Mouse (Mus musculus): ENCODE results near the gene B020031M17Rik. TPM values are rescaled to one million over a fixed set of nuclear protein-coding genes. Genes with fewer than 3 reads are reported as not detected.
"Not testable (repeated sequence)": the region's sequence is repeated elsewhere in the genome, so short reads cannot be mapped to it uniquely, and the experiment has no call there.

Gene B020031M17Rik
- under 1 TPM in 1 of 26 experiments, not detected in 25; 0.96 TPM for total RNA-seq (2018; cell fraction: chromatin; rRNA removed)
- not detected for total RNA-seq (2018; cell fraction: cytosol; rRNA removed)
- not detected for total RNA-seq (2018; cell fraction: nucleus; rRNA removed)
- not detected in 3 replicates for polyA plus RNA-seq (2018)

DNA sequence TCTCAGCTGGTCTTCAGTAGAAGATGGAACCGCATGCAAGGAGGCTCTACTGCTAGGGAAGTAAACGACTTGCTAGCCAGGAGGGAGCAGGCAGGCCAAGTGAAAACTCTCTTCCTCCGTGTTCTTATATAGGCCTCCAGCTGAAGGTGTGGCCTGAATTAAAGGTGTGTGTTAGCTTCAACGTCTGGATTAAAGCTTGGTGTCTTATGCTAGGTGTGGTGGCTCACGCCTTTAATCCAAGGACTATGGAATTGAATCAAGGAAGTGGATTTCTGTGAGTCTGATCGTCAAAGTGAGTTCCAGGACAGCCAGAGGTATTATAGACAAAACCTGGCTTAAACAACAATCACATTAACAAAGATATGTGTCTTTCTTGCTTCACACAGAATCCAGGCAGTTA is at the start of gene B020031M17Rik:
Gene B020031M17Rik, minus strand, starts transcription at position 101 of the 400 bp plus-strand sequence.
- H3K27ac ChIP-seq; H3K36me3 ChIP-seq (ENCODE audit: inconsistent target); H3K79me2 ChIP-seq (ENCODE audit: inconsistent target); H3K4me3 ChIP-seq (ENCODE audit: inconsistent target): not testable (repeated sequence)
- WGBS (ENCODE audit: missing documents): no CpG with 5 or more reads among the region's 6 CpGs

DNA sequence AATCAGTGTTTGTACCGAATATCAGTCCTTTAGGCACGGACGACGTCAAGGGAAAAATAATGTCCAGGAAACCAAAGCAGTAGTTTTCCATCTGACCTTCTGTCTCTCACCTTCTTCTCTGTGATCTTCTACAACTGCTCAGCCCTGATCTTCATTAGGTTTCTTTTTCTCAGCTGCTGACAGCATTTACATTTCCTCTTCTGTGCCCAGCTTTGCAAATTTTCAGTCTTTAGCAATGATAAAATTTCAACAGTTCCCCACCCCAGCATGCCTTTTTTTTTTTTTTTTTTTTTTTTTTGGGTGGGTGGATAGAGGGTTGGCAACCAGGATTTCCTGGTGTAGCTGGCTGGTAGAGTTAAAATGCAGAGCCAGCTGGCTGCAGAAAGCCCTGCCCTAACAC is 48.6 kb upstream of the B020031M17Rik start:
- no CpG with 5 or more reads among the region's 4 CpGs for WGBS (ENCODE audit: missing documents)

DNA sequence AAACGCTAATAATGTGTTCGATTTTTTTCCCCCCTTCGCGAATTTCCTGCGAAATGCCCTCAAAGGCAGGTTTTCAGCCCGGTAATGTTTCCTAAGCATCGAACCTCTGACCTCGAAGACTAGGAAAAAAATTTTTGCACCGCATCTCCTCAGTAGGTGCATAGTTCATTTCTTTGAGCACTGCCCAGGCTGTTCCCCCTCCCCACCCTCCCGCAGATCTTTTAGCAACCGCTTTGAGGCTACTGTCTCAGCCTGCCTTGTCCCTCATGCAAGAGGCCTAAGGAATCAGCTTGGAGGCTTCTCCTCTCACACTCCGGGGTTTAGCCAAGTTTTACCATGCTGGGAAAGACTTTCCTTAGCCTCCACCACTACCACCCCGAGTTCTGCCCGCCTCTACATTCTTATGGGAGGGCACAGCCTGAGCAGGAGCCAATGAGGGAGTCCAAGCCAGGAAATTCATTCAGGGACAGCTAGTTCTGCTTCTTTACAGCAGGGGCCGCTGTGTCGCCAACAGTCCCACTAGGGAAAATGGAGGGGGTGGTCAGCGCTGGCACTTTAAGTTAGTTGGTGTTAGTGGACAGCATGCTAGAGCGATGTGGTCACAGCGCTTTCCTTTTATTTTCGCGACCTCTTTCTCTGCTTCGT is 48.0 kb upstream of the B020031M17Rik start:
- H3K27ac ChIP-seq; H3K36me3 ChIP-seq (ENCODE audit: inconsistent target); H3K4me3 ChIP-seq (ENCODE audit: inconsistent target); H3K79me2 ChIP-seq (ENCODE audit: inconsistent target): not testable (repeated sequence)
- WGBS (ENCODE audit: missing documents): no CpG with 5 or more reads among the region's 22 CpGs

More for the DNA sequence above, 48.6 kb upstream of the B020031M17Rik start:
- not testable (repeated sequence) for H3K27ac ChIP-seq; H3K4me3 ChIP-seq (ENCODE audit: inconsistent target); H3K79me2 ChIP-seq (ENCODE audit: inconsistent target); H3K36me3 ChIP-seq (ENCODE audit: inconsistent target)

DNA sequence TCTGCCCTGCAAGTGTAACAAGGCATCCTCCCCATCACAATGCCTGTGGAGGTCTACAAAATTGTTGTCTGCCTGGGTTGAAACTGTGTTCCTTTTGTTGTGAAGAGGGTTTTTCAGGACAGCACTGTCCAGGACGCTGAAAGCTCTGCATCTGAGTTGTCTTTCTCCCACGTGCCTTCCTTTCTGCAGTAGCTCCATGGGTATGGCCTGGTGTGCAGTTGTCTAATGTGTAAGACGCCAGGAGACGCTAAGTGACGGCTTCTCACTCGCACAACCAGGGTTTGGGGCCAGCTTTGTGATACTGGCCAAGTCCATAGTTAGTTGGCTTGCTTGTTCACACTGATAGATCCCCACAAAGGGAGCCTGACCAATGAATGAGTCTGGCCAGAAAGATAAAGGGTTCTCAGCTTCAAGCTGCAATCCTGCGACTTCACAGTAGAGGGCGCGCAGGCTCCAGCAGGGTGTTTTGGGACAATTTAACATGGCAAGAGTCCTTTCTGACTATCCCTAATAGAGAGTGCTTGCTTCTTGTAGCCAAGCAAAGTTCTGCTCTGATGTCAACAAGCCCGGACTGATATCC is 41.4 kb upstream of the B020031M17Rik start:
- H3K27ac ChIP-seq; H3K36me3 ChIP-seq (ENCODE audit: inconsistent target); H3K4me3 ChIP-seq (ENCODE audit: inconsistent target); H3K79me2 ChIP-seq (ENCODE audit: inconsistent target): not testable (repeated sequence)
- WGBS (ENCODE audit: missing documents): no CpG with 5 or more reads among the region's 10 CpGs

DNA sequence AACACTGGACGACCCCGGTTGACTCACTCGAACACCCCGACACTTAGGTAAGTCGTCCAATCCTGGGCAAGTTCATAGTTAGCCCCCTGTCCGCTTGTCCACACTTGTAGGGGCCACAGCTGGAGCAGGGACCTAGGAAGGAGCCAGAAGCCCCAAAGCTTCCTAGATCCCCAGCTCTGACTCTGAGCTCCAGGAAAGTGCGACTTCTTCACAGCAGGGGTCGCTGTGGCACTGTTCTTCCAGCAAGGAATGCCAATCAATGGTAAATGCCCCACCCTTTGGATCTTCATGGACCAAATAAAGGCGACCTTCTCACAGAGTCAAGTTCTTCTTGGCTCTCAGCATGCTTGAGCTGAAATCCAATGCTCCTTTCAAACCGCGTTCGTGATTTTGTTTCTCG is 40.7 kb upstream of the B020031M17Rik start:
- not testable (repeated sequence) for H3K4me3 ChIP-seq (ENCODE audit: inconsistent target); H3K79me2 ChIP-seq (ENCODE audit: inconsistent target); H3K27ac ChIP-seq; H3K36me3 ChIP-seq (ENCODE audit: inconsistent target)
- WGBS (ENCODE audit: missing documents): no CpG with 5 or more reads among the region's 13 CpGs

DNA sequence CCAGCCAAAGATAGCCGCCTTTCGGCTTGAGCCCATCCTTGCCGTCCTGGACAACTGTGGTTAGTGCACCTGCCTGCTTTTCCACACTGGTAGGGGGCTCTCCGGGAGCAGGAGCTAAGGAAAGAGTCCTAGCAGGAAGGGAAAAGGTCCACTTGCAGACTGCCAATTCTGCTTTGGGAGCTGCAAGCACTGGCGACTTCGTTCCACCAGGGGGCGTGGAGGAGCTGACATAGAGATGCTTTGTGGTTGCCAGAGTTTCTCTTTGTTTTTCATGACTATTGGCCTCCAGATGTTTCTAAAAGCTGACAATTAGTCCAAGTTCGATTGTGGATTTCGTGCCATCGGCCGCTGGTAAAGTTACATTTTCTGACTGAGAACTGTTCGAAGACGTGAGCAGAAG is 18.6 kb upstream of the B020031M17Rik start:
- H3K27ac ChIP-seq; H3K4me3 ChIP-seq (ENCODE audit: inconsistent target); H3K36me3 ChIP-seq (ENCODE audit: inconsistent target); H3K79me2 ChIP-seq (ENCODE audit: inconsistent target): not testable (repeated sequence)
- WGBS (ENCODE audit: missing documents): no CpG with 5 or more reads among the region's 13 CpGs

DNA sequence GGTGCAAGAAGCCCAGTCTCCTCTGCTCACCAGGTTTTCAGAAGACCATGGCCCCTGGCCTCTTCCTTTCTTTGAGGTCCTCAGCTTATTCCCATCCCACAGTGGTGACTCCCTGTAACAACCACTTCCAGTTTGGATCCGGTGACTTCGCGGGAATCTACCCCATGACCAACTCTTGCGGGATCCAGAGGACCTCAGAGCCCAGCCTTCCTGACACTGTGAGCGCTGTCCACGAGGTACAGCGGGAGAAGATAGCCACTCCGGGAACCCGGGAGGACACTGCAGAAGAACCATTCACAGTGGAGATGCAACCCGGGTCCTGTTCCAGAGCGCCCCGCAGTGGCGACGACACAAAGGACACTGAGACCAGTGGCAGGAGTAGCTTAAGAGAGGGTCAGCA is 17.6 kb upstream of the B020031M17Rik start:
- not testable (repeated sequence) for H3K4me3 ChIP-seq (ENCODE audit: inconsistent target); H3K79me2 ChIP-seq (ENCODE audit: inconsistent target); H3K27ac ChIP-seq; H3K36me3 ChIP-seq (ENCODE audit: inconsistent target)
- WGBS (ENCODE audit: missing documents): no CpG with 5 or more reads among the region's 14 CpGs

DNA sequence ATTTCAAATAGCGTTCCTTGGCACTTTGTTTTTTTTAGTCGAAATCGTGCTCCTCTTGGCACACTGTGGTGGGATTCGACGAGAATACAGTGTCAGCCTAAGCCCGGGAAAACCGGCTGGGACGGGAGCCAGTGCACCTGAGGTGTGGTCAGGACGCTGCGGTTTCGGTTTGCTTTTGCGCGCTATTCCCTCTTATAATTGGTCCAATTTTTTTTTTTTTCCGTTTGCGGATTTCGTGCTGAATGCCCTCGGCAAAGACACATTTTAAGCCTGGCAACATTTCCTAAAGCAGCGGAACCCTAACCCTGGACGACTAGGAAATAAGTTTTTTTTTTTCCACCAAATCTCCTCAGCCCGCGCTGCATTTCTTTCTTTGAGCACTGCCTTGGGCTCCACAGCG is 15.4 kb upstream of the B020031M17Rik start:
- H3K4me3 ChIP-seq (ENCODE audit: inconsistent target): peak overlapping the region; percentile 20; the same call in 1 of the 2 replicates
- H3K36me3 ChIP-seq (ENCODE audit: inconsistent target); H3K79me2 ChIP-seq (ENCODE audit: inconsistent target); H3K27ac ChIP-seq: not testable (repeated sequence)
- WGBS (ENCODE audit: missing documents): 0% methylated on average over 9 of the region's 22 CpGs

DNA sequence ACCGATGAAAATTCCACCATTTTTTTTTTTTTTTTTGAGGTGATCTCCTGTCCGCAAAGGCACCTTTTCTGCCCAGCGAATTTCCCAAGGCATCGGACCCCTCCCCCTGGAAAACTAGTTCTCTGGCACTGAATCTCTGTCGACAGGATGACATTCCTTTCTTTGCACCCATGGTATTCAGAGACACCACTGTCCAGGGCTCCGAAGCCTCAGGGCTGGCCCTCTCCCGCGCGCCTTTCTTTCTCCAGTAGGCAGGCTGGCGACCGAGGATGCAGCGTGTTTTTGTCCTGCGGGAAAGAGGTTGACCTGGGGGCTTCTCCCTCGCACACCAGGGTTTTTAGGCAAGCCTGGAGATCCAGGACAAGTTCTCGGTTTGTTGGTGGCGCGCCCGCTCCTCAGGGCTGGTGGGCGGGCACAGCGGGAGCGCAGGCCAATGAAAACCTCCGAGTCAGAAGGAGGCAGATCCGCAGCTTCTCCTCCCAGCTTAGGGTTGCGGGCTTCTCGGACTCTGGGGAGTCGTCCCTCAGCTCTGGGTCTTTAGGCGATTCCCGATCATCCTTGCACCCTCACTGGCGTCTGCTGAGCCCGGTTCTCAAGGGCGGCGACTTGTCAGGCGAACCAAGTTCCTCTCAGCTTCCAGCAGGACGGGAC is 14.8 kb upstream of the B020031M17Rik start:
- not testable (repeated sequence) for H3K27ac ChIP-seq; H3K36me3 ChIP-seq (ENCODE audit: inconsistent target); H3K79me2 ChIP-seq (ENCODE audit: inconsistent target)
- WGBS (ENCODE audit: missing documents): 7% methylated on average over 3 of the region's 34 CpGs
- peak overlapping the region; percentile 20; the same call in 1 of the 2 replicates for H3K4me3 ChIP-seq (ENCODE audit: inconsistent target)

DNA sequence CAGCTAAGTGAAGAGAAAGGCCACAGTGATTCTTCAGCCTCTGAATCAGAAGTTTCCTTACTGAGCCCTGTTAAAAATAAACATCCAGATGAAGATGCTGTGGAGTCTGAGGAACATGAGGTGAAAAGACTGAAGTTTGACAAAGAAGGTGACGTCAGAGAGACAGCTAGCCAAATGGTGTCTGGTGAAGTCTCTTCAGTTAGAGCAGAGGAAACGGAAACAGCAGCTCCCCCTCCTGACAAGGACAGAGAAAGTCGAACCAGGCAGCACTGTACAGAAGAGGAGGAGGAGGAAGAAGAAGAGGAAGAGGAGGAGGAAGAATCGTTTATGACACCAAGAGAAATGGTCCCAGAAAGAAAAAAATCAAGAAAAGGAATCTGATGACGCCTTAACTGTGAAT is 12.2 kb upstream of the B020031M17Rik start:
- H3K79me2 ChIP-seq (ENCODE audit: inconsistent target); H3K36me3 ChIP-seq (ENCODE audit: inconsistent target); H3K4me3 ChIP-seq (ENCODE audit: inconsistent target); H3K27ac ChIP-seq: not testable (repeated sequence)
- WGBS (ENCODE audit: missing documents): no CpG with 5 or more reads among the region's 5 CpGs

DNA sequence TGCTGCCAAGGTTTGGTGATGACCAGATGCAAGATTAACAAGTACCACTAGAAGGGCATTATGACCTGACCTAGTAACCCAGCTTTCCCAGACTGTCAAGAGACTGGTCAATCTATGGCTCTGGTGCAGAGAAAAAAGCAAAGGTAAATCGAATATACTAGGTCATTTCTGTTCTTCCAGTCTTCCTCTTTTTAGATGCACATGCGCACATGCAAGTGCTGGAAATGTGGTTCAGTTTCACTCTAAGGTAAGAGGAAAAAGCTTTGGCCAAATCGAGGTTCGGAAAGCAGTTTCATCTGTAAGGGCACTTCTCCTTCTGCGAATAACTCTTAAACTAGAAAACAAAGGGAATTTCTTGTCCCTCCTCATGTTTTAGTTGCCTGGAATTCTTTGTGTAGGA is 5.0 kb upstream of the B020031M17Rik start:
- WGBS (ENCODE audit: missing documents): no CpG with 5 or more reads among the region's 5 CpGs
- not testable (repeated sequence) for H3K79me2 ChIP-seq (ENCODE audit: inconsistent target); H3K36me3 ChIP-seq (ENCODE audit: inconsistent target); H3K4me3 ChIP-seq (ENCODE audit: inconsistent target); H3K27ac ChIP-seq

DNA sequence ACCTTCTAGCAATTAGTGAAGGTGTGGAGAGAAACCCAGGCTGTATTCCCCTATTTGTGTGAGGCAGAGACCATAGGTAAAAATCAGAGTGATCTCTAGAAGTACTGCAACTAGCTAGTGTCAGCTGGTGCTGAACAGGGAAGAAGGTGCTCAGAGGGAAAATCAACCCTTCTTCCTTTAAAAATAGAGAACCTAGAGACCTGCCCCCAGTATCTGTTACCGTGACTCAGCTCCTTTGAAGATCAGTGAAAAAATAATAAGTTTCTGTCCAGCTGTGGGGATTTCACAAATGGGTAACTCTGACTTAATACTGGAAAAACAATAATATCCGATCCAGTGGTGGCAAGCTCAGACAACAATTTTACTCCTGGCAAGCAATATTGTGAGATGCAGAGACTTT is 4.5 kb upstream of the B020031M17Rik start:
- not testable (repeated sequence) for H3K27ac ChIP-seq; H3K79me2 ChIP-seq (ENCODE audit: inconsistent target)

DNA sequence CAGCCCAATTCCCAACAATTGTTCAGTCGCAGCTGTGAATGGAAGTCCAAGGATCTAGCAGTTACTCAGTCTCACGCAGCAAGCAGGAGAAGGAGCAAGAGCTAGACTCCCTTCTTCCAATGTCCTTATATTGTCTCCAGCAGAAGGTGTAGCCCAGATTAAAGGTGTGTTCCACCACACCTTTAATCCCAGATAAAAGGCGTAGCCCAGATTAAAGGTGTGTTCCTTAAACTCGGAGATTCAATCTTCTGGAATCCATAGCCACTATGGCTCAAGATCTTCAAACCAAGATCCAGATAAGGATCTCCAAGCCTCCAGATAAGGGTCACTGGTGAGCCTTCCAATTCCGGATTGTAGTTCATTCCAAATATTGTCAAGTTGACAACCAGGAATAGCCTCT is 21.4 kb downstream of the B020031M17Rik start, which contains the start of gene Gm21761:
Gene Gm21761, minus strand, starts transcription at position 101 of the 400 bp plus-strand sequence.
- not testable (repeated sequence) for H3K4me3 ChIP-seq (ENCODE audit: inconsistent target); H3K79me2 ChIP-seq (ENCODE audit: inconsistent target); H3K36me3 ChIP-seq (ENCODE audit: inconsistent target); H3K27ac ChIP-seq
- WGBS (ENCODE audit: missing documents): no CpG with 5 or more reads among the region's 5 CpGs

More for the DNA sequence above, 4.5 kb upstream of the B020031M17Rik start:
- 17% methylated on average over 1 of the region's 2 CpGs for WGBS (ENCODE audit: missing documents)
- H3K4me3 ChIP-seq (ENCODE audit: inconsistent target); H3K36me3 ChIP-seq (ENCODE audit: inconsistent target): not testable (repeated sequence)

DNA sequence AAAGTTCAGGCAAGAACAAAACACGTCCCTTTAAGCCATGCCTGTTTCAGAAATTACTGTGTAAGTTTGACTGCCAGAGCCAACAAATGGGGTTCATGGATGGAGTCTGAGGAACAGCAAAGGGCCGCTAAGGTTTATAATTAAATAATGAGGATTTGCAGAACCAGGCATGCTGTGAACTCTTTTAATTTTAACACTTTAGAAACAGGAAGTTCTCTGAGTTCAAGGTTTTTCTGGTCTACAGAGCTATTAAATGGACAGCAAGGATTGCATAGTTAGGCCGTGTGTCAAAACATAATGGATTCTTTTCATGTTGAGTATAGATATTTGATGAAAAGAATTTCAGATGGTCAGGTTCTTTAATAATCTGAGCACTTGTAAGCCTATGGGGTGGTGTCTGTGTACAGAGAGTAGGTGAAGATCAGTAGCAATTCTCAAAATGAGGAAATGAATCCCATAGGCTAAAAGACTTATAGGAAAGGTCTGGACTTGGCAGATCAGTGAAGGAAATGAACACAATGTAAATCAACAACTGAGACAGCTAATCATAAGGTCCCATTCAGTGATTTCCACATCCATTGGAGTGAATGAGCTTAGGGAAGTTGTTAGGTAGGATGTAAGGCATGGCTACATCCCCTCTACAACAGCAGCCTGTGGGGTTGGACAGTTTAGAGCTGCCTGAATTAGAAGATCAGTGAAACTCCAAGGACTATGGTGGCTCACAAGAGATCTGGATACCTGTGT is 25.8 kb downstream of the B020031M17Rik start:
- no CpG with 5 or more reads among the region's 3 CpGs for WGBS (ENCODE audit: missing documents)
- H3K36me3 ChIP-seq (ENCODE audit: inconsistent target); H3K79me2 ChIP-seq (ENCODE audit: inconsistent target); H3K27ac ChIP-seq; H3K4me3 ChIP-seq (ENCODE audit: inconsistent target): not testable (repeated sequence)
